Mouse (Mus musculus): ENCODE measurements around the gene Slc5a10. TPM values are rescaled to one million over a fixed set of nuclear protein-coding genes. Genes with fewer than 3 reads are reported as not detected.

The Slc5a10 gene
- polyA plus RNA-seq, 2 experiments = 0.04 TPM; not detected in 1

GRCm38 (mm10) chr11:61747161-61747560 is 26.5 kb upstream of the Slc5a10 start:
- Histone ChIP-seq H3K27ac (replicated peaks; ENCODE audit: low read depth, low read length) (no peak overlapping the region), H3K9ac (ENCODE audit: low read depth, low read length, severe bottlenecking) (no peak overlapping the region), H3K9me3 (ENCODE audit: control insufficient read depth, low read length) (no peaks in the 10 kb centered on the region), H3K36me3 (ENCODE audit: control insufficient read depth, insufficient read depth, low read length) (peaks cover 68% of the 10 kb centered on the region), H3K4me2 (replicated peaks; ENCODE audit: low read depth, low read length, severe bottlenecking) (no peak overlapping the region), H3K4me3 (replicated peaks; ENCODE audit: low read length) (no peak overlapping the region), H3K27me3 (ENCODE audit: control insufficient read depth, insufficient read depth, low read length) (no peaks in the 10 kb centered on the region), H3K4me1 (ENCODE audit: control insufficient read depth, insufficient read depth, low read length) (no peaks in the 10 kb centered on the region)
- ATAC-seq (ENCODE audit: low FRiP score, low read depth) = no peak
- WGBS = 68% methylated on average over 3 of the region's 3 CpGs
- TF ChIP-seq POLR2A (IDR thresholded peaks at IDR 0.05; ENCODE audit: borderline replicate concordance, extremely low read depth, insufficient read depth, insufficient read length) = no peak
- DNase-seq (ENCODE audit: low spot score) = no peak

GRCm38 (mm10) chr11:61745781-61746180 is 25.2 kb upstream of the Slc5a10 start:
- H3K27ac ChIP-seq (replicated peaks; ENCODE audit: low read depth, low read length) = no peak overlapping the region
- 93% methylated on average over 9 of the region's 9 CpGs for WGBS
- no peak for TF ChIP-seq POLR2A (IDR thresholded peaks at IDR 0.05; ENCODE audit: borderline replicate concordance, extremely low read depth, insufficient read depth, insufficient read length)

GRCm38 (mm10) chr11:61744460-61744859 is 23.8 kb upstream of the Slc5a10 start:
- Histone ChIP-seq H3K36me3 (ENCODE audit: control insufficient read depth, insufficient read depth, low read length) (peaks cover 68% of the 10 kb centered on the region), H3K9me3 (ENCODE audit: control insufficient read depth, low read length) (no peaks in the 10 kb centered on the region), H3K9ac (ENCODE audit: low read depth, low read length, severe bottlenecking) (no peak overlapping the region), H3K4me3 (replicated peaks; ENCODE audit: low read length) (no peak overlapping the region), H3K27ac (replicated peaks; ENCODE audit: low read depth, low read length) (no peak overlapping the region), H3K4me1 (ENCODE audit: control insufficient read depth, insufficient read depth, low read length) (no peaks in the 10 kb centered on the region), H3K4me2 (replicated peaks; ENCODE audit: low read depth, low read length, severe bottlenecking) (no peak overlapping the region), H3K27me3 (ENCODE audit: control insufficient read depth, insufficient read depth, low read length) (no peaks in the 10 kb centered on the region)
- ATAC-seq (ENCODE audit: low FRiP score, low read depth) (no peak), DNase-seq (ENCODE audit: low spot score) (no peak)
- WGBS = 59% methylated on average over 3 of the region's 3 CpGs
- TF ChIP-seq POLR2A (IDR thresholded peaks at IDR 0.05; ENCODE audit: borderline replicate concordance, extremely low read depth, insufficient read depth, insufficient read length) = no peak

More at GRCm38 (mm10) chr11:61745781-61746180, 25.2 kb upstream of the Slc5a10 start:
- ATAC-seq (ENCODE audit: low FRiP score, low read depth) (no peak), DNase-seq (ENCODE audit: low spot score) (no peak)
- no peak overlapping the region for H3K4me3 ChIP-seq (replicated peaks; ENCODE audit: low read length)
- no peak overlapping the region for H3K4me2 ChIP-seq (replicated peaks; ENCODE audit: low read depth, low read length, severe bottlenecking)
- H3K36me3 ChIP-seq (ENCODE audit: control insufficient read depth, insufficient read depth, low read length) = peaks cover 65% of the 10 kb centered on the region
- H3K27me3 ChIP-seq (ENCODE audit: control insufficient read depth, insufficient read depth, low read length) = no peaks in the 10 kb centered on the region
- H3K9me3 ChIP-seq (ENCODE audit: control insufficient read depth, low read length) = no peaks in the 10 kb centered on the region
- no peak overlapping the region for H3K9ac ChIP-seq (ENCODE audit: low read depth, low read length, severe bottlenecking)
- no peaks in the 10 kb centered on the region for H3K4me1 ChIP-seq (ENCODE audit: control insufficient read depth, insufficient read depth, low read length)

- Histone ChIP-seq H3K4me3 (replicated peaks; ENCODE audit: low read length) (no peak overlapping the region), H3K27me3 (ENCODE audit: control insufficient read depth, insufficient read depth, low read length) (no peaks in the 10 kb centered on the region), H3K9me3 (ENCODE audit: control insufficient read depth, low read length) (no peaks in the 10 kb centered on the region), H3K36me3 (ENCODE audit: control insufficient read depth, insufficient read depth, low read length) (peaks cover 68% of the 10 kb centered on the region), H3K4me1 (ENCODE audit: control insufficient read depth, insufficient read depth, low read length) (no peaks in the 10 kb centered on the region), H3K27ac (replicated peaks; ENCODE audit: low read depth, low read length) (no peak overlapping the region), H3K9ac (ENCODE audit: low read depth, low read length, severe bottlenecking) (no peak overlapping the region), H3K4me2 (replicated peaks; ENCODE audit: low read depth, low read length, severe bottlenecking) (no peak overlapping the region)
- 93% methylated on average over 3 of the region's 3 CpGs for WGBS
- no peak for ATAC-seq (ENCODE audit: low FRiP score, low read depth)
- no peak for TF ChIP-seq POLR2A (IDR thresholded peaks at IDR 0.05; ENCODE audit: borderline replicate concordance, extremely low read depth, insufficient read depth, insufficient read length)
- DNase-seq (ENCODE audit: low spot score) = no peak
Observed at GRCm38 (mm10) chr11:61743768-61744167, 23.1 kb upstream of the Slc5a10 start.

- no peak for ATAC-seq (ENCODE audit: low FRiP score, low read depth)
- TF ChIP-seq POLR2A (IDR thresholded peaks at IDR 0.05; ENCODE audit: borderline replicate concordance, extremely low read depth, insufficient read depth, insufficient read length) = no peak
- no peak overlapping the region for H3K27ac ChIP-seq (replicated peaks; ENCODE audit: low read depth, low read length)
Observed at GRCm38 (mm10) chr11:61740500-61740899, 19.9 kb upstream of the Slc5a10 start.

GRCm38 (mm10) chr11:61737290-61737689 is 16.7 kb upstream of the Slc5a10 start:
- H3K4me1 ChIP-seq (ENCODE audit: control insufficient read depth, insufficient read depth, low read length) = no peaks in the 10 kb centered on the region
- peaks cover 84% of the 10 kb centered on the region for H3K36me3 ChIP-seq (ENCODE audit: control insufficient read depth, insufficient read depth, low read length)
- 88% methylated on average over 1 of the region's 1 CpGs for WGBS
- no peaks in the 10 kb centered on the region for H3K9me3 ChIP-seq (ENCODE audit: control insufficient read depth, low read length)
- DNase-seq (ENCODE audit: low spot score) (no peak), ATAC-seq (ENCODE audit: low FRiP score, low read depth) (no peak)
- TF ChIP-seq POLR2A (IDR thresholded peaks at IDR 0.05; ENCODE audit: borderline replicate concordance, extremely low read depth, insufficient read depth, insufficient read length) = no peak
- no peak overlapping the region for H3K9ac ChIP-seq (ENCODE audit: low read depth, low read length, severe bottlenecking)
- no peak overlapping the region for H3K4me2 ChIP-seq (replicated peaks; ENCODE audit: low read depth, low read length, severe bottlenecking)
- no peaks in the 10 kb centered on the region for H3K27me3 ChIP-seq (ENCODE audit: control insufficient read depth, insufficient read depth, low read length)
- no peak overlapping the region for H3K4me3 ChIP-seq (replicated peaks; ENCODE audit: low read length)
- H3K27ac ChIP-seq (replicated peaks; ENCODE audit: low read depth, low read length) = no peak overlapping the region

More at GRCm38 (mm10) chr11:61740500-61740899, 19.9 kb upstream of the Slc5a10 start:
- no peaks in the 10 kb centered on the region for H3K27me3 ChIP-seq (ENCODE audit: control insufficient read depth, insufficient read depth, low read length)
- no peak for DNase-seq (ENCODE audit: low spot score)
- H3K4me3 ChIP-seq (replicated peaks; ENCODE audit: low read length) = no peak overlapping the region
- no peak overlapping the region for H3K9ac ChIP-seq (ENCODE audit: low read depth, low read length, severe bottlenecking)
- no peaks in the 10 kb centered on the region for H3K4me1 ChIP-seq (ENCODE audit: control insufficient read depth, insufficient read depth, low read length)
- 100% methylated on average over 1 of the region's 1 CpGs for WGBS
- H3K4me2 ChIP-seq (replicated peaks; ENCODE audit: low read depth, low read length, severe bottlenecking) = no peak overlapping the region
- H3K9me3 ChIP-seq (ENCODE audit: control insufficient read depth, low read length) = no peaks in the 10 kb centered on the region
- H3K36me3 ChIP-seq (ENCODE audit: control insufficient read depth, insufficient read depth, low read length) = peaks cover 81% of the 10 kb centered on the region
